Mouse (Mus musculus) CD4-positive helper T cell, adult 2 months (primary cell): Measurements from ENCODE around the gene Fam76b.

Experiments used
- DNase-seq: peaks from one replicate; pipeline ENCODE4 v3.0.0-alpha.2; 2012; ENCODE audit warnings: low read depth, missing footprints, low spot score

Fam76b gene

GRCm38 (mm10) chr9:13871631-13872030 is 44.1 kb downstream of the Fam76b start:
- DNase-seq: no peak

DNA sequence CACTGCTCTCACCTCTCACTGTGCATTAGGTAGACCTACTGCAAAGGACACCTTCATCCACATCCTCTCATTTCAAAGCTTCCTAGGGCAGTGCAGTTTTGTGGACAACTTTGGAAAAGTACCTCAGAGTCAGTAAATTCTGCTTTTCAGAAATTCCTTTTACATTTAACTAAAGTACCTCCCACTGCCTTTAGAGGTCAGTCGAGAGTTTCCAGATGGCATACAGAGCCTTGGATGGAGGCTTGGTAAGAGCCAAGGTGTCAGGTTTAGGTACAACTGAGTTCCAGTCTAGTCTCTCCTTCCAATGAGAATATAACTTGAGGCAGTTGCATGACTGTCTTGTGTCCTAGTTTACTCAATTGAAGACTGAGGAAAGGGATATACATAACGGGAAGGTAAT is 46.8 kb downstream of the Fam76b start:
- peak; percentile 30 for DNase-seq

DNA sequence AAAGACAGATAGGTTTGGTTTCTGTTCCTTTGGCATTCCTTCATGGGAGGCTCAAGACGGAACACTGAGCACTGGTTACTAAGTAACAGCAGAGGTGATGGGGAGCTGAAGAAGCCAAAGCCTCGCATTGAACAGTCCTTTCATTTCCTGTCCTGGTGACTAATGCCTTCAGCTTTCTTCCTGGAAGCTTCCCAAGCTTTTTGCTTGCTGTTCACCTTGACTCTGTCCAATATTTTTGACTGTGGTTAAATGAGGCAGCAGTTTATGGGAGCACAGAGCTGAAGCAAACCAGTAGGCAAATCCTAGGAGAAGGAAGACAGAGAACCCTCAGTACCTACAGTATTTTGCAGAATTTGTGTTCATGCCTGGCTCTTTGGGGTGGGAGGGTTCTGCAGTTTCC is 47.8 kb downstream of the Fam76b start:
- no peak for DNase-seq

DNA sequence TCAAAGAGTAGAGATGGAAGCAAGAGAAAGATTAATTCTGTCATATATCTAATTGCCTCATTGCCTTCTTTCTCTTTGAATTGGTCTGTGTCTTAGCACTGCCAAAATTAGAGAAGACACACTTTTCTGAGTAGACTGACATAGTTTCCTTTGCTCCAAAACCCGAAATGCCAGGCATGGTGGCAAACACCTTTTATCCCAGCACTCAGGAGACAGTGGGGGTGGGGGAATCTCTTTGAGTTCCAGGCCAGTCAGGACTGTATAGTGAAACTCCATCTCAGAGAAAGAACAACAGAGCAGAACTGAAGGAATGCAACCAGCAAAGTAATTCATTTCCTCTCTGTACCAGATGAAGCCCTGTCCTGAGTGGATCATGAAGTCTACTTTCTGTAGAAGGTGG is 53.2 kb downstream of the Fam76b start:
- DNase-seq: no peak

DNA sequence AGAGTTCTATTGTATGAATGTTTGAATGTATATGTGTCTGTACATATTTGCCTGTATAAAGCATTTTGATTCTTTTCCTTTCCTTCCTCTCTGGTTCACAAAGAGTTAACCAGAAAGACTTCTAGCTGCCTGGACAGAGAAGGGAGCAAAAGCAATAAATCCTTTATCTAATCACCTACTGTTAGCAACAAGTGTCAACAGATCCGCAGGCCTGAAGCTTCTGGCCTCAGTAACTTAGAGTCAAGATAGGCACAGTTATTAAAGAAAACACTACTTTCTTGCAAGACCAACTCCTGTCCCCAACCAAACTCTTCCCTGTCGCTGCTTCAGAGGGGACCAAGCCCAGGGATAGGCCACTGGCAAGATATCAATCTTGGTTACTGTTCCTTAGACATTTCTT is 55.0 kb downstream of the Fam76b start:
- DNase-seq: no peak

DNA sequence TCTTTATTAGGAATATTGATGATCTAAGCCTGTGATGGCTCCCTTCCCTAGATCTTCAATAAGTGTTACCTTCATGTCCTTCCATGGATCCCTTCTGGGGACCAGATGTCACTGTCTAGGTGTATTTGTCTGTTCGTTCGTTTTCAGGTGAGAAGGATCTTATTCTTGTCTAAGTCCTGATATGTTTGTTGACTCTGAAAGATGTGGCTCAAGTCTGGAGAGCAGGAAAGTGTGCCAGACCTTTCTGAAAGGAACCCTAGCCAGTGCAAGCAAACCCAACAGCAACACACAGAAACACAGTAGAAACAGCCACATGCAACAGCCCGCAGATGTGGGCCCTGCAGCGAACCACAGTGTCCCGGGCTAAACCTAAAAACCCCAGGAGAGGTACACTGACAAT is 61.5 kb downstream of the Fam76b start:
- DNase-seq: no peak

DNA sequence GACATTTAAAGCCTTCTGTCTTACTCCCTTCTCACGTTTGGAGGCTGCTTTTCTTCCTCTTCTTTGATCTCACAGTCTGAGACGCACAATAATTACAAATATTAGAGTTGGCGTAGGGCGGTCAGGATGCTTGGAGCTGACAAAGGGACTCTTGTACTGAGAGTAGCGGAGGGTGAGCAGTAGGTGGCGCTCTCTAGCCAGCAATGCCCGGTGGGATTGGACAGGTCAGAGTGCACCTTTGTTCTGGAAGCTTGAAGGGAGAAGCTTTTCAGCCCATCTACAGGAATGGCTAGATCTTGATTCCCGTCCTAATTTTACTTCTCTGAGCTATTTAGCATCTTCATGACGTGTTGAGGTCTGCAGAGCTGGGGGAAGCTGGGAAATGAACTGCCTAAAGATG is 62.1 kb downstream of the Fam76b start:
- peak; percentile 56 for DNase-seq

DNA sequence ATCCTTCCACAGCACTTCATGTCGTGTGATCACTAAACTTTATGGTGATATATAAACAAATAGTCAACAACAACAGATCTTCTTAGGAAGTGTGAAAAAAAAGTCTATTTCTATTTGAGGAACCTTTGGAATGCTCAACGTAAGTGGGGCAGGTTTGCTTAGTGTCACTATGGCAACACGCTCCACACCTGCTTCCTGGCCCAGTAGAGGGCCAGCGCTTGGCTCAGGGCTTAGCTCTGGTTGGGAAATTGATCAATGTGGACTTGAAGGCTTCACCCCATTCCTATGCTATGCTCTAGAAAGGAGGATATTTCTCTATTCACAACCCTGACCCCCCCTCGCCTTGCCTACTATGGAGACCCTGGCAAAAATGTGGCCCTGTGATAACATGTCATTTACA is 62.7 kb downstream of the Fam76b start:
- no peak for DNase-seq

DNA sequence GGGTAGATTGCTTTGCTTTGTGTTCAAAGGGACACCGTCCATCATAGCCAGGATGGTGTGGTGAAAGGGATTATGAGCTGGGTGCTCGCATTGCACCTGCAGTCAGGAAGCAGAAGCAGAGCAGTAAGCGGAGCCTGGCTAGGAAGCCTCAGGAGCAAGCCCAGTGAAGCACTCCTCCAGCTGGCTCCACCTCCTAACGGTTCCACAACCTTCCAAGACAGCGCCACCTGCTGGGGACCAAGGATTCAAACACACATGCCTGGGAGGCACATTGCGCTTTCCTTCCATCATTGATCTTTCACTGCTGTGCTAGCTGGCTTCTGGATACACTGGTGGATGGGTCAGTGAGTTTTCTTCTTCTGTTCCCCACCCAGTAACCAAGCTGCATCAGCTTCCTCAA is 64.4 kb downstream of the Fam76b start:
- peak; percentile 29 for DNase-seq

DNA sequence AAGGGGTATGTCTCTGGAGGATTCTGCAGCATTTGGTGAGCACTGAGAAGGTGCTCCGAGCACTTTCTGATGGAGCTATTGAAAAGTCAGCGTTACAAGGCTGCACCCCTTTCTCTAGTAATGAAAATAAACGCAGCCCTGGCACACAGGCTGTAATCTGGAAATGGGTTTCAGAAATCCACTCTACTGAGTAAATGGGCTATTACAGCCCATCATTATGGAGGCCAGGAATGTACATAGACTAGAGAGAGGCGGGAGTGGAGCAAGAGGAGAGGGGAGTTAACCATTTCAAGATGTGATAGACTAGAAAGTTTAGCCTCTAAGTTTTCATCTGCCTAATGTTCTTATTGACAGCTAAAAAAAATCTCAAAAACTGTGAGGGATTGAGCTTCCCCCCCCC is 65.5 kb downstream of the Fam76b start:
- no peak for DNase-seq

DNA sequence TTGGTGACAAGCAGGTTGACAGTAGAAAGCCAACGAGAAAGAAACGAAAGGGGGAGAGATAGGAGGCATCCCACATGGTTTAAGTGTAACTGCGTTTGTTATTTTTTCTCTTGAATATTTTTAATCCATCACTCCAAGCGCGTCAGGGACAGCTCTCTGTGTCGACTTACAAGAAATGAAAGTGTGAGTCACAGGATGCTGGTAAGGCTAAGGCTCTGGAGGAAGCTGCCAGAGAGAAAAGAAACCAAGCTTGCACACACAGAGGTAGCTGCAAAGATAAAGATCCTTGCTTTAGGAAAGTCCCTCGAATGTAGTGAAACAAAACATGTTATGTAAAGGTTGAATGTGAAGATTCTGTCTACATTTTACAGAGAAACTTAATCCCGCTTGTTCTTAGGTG is 67.0 kb downstream of the Fam76b start:
- peak; percentile 85 for DNase-seq

DNA sequence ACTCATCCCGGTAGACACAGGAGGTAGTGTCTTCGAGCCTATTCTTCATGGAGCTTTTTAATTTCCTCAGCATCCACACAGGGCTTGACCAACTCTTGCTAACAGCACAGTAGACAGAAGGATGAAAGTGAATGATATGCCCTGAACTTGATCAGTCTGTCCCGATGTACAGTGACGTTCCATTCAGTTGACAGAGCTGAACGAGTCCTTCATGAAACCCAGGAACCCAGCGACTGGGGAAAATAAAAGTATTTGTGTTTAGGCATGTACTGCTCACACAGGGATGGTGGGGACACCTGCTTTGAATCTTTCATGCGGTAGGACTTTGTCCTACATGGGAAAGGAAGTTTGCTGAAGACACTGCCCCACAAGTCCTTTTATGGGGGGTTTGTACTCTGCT is 67.4 kb downstream of the Fam76b start:
- DNase-seq: no peak

GRCm38 (mm10) chr9:13896055-13896454 is 68.5 kb downstream of the Fam76b start:
- no peak for DNase-seq

DNA sequence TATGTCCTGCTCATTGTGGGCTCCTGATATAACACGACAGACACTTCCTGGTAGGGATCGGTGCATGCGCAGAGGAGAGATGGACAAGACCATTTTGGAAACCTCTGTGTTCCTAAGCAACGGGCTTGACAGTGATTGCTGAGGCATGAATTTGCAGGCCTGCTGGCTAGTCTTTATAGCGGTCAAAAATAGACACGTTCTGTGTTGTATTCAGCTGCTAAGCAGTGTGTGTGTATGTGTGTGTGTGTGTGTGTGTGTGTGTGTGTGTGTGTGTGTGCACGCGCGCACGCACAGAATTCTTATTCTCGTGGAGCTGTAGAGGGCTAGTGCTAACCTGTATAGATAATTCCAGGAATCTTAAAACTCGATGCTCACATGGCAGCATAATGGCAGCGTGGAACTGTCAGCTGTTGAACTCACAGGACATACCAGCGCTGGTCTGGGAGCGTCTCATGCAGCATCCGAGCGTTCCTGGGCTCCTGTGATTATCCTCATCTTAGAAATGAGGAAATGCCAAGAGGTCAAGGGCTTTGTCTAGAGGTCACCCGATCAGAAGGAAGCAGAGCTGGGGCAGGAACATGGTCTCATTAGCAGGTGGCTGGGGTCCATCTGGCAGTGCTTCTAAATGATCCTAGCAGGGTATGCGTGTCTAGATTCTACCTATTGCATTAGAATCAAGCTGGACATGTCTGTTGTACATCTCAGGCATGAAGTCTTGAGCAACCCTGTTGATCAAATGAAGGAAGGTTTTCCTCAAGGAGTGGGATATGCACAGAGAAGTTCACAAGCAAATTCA is 71.2 kb downstream of the Fam76b start:
- DNase-seq: no peak

DNA sequence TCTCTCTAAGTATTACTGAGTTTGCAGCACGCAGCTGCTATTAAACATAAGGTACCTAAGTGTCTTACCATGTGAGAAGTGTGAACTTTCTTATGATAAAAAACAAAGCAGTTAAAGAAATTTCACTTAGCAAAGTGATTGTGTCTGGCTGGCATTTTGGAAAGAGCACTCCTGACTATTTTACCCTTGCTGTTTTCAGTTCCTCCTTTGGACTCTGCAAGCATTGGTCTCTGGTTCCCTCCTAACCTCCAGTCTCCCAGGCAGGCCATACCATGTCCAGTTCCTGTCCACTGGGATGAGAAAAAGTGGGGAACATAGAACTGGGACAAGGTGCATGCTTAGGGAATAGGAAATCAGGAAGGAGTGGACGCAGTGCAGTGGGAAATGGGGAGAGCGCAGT is 74.5 kb downstream of the Fam76b start:
- DNase-seq: no peak

DNA sequence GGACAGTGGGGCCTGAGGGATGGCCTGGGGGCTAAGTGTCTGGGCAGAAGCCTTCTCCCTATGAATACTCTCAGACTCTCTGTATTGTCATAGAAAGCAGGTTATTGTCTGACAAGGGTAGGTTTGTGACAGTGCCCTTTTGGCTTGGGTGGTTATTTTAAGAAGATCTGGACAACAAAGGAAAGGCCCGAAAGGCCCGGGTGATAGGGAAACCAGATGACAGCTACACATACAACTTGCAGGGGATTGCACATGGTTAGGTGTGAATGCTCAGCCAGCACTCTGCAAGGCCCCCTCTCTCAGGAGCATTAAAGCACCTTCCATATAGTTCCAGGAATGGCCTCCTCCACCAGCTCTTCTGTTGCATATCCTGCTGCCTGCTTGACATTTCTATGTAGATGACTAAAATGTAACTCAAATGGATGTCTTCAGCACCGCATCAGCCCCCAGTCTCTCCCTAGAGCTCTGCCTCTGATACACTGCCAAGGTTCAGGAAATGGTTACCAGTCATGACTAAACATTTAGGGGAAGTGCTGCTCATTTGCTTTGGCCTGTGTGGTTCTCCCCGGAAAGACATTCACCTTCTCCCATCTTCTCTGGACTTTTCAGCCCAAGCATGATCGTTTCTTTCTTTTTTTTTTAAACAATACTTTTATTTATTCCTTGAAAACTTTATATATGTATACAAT is 76.7 kb downstream of the Fam76b start:
- DNase-seq: no peak
